Mouse (Mus musculus): ENCODE data around the gene Ypel2.

Gene Ypel2

GRCm38 (mm10) chr11:86961510-86962303 is 31.8 kb downstream of the Ypel2 start:
- DNase-seq (ENCODE audit: low spot score), result no peak

GRCm38 (mm10) chr11:86960331-86960730 is 33.2 kb downstream of the Ypel2 start:
- DNase-seq (ENCODE audit: low spot score), result no peak

- no peak for DNase-seq (ENCODE audit: low spot score)
Measured at GRCm38 (mm10) chr11:86958721-86959675, 34.5 kb downstream of the Ypel2 start.

GRCm38 (mm10) chr11:86958182-86958581 is 35.3 kb downstream of the Ypel2 start:
- DNase-seq (ENCODE audit: low spot score), result no peak

- DNase-seq (ENCODE audit: low spot score), result no peak
Measured at GRCm38 (mm10) chr11:86956363-86956762, 37.1 kb downstream of the Ypel2 start.

- no peak for DNase-seq (ENCODE audit: low spot score)
Measured at GRCm38 (mm10) chr11:86954616-86955270, 38.8 kb downstream of the Ypel2 start.

- DNase-seq (ENCODE audit: low spot score), result no peak
Measured at GRCm38 (mm10) chr11:86953096-86953495, 40.4 kb downstream of the Ypel2 start.

GRCm38 (mm10) chr11:86952659-86953058 is 40.8 kb downstream of the Ypel2 start:
- DNase-seq (ENCODE audit: low spot score), result no peak

GRCm38 (mm10) chr11:86951672-86952071 is 41.8 kb downstream of the Ypel2 start:
- no peak for DNase-seq (ENCODE audit: low spot score)

- no peak for DNase-seq (ENCODE audit: low spot score)
Measured at GRCm38 (mm10) chr11:86950491-86950890, 43.0 kb downstream of the Ypel2 start.

GRCm38 (mm10) chr11:86949951-86950441 is 43.5 kb downstream of the Ypel2 start:
- no peak for DNase-seq (ENCODE audit: low spot score)

GRCm38 (mm10) chr11:86946644-86947195 is 46.8 kb downstream of the Ypel2 start:
- DNase-seq (ENCODE audit: low spot score), result no peak

- DNase-seq (ENCODE audit: low spot score), result no peak
Measured at GRCm38 (mm10) chr11:86945933-86946332, 47.6 kb downstream of the Ypel2 start.

- no peak for DNase-seq (ENCODE audit: low spot score)
Measured at GRCm38 (mm10) chr11:86945058-86945457, 48.4 kb downstream of the Ypel2 start.

- DNase-seq (ENCODE audit: low spot score), result no peak
Measured at GRCm38 (mm10) chr11:86944539-86944938, 49.0 kb downstream of the Ypel2 start.

- DNase-seq (ENCODE audit: low spot score), result no peak
Measured at GRCm38 (mm10) chr11:86941904-86942303, 51.6 kb downstream of the Ypel2 start.

GRCm38 (mm10) chr11:86939503-86939902 is 54.0 kb downstream of the Ypel2 start:
- DNase-seq (ENCODE audit: low spot score), result no peak

- no peak for DNase-seq (ENCODE audit: low spot score)
Measured at GRCm38 (mm10) chr11:86938551-86938950, 55.0 kb downstream of the Ypel2 start.

- no peak for DNase-seq (ENCODE audit: low spot score)
Measured at GRCm38 (mm10) chr11:86938108-86938507, 55.4 kb downstream of the Ypel2 start.

- no peak for DNase-seq (ENCODE audit: low spot score)
Measured at GRCm38 (mm10) chr11:86936938-86937337, 56.6 kb downstream of the Ypel2 start.

- DNase-seq (ENCODE audit: low spot score), result no peak
Measured at GRCm38 (mm10) chr11:86934895-86935294, 58.6 kb downstream of the Ypel2 start.

GRCm38 (mm10) chr11:86932201-86932600 is 61.3 kb downstream of the Ypel2 start:
- DNase-seq (ENCODE audit: low spot score), result no peak

All from spleen, adult 12 weeks (tissue).